Mouse (Mus musculus) embryonic facial prominence, embryonic 13.5 days (tissue): ENCODE results near the gene Atp8b2. TPM values are rescaled to one million over a fixed set of nuclear protein-coding genes. Genes with fewer than 3 reads are reported as not detected.
A peak's percentile ranks its signal among the peaks of the same experiment; 100 is the strongest.

Experiments used
- ATAC-seq: fragments of 200-750 bp; cut with Nextera tagmentation; 2 replicates; pipeline ENCODE4 v1.8.0; 2017; ENCODE audit warnings: low read depth; ENCODE audit not compliant: insufficient number of reproducible peaks, insufficient read depth, low FRiP score, low TSS enrichment
- H3K27ac ChIP-seq: fragments of 300-500 bp; sonication (generic); 2 replicates; pipeline ENCODE4 v1.5.1; 2015; ENCODE audit warnings: moderate library complexity, mild to moderate bottlenecking, inconsistent platforms
- H3K27me3 ChIP-seq: fragments of 300-500 bp; sonication (generic); 2 replicates; pipeline ENCODE4 v1.6.1; 2015; ENCODE audit warnings: mild to moderate bottlenecking, inconsistent platforms
- H3K36me3 ChIP-seq: fragments of 300-500 bp; sonication (generic); 2 replicates; pipeline ENCODE4 v1.6.1; 2015; ENCODE audit warnings: mild to moderate bottlenecking, inconsistent platforms
- H3K4me1 ChIP-seq: fragments of 300-500 bp; sonication (generic); 2 replicates; pipeline ENCODE4 v1.6.1; 2015; ENCODE audit warnings: inconsistent platforms
- H3K4me2 ChIP-seq: fragments of 300-500 bp; sonication (generic); 2 replicates; pipeline ENCODE4 v1.6.1; 2015; ENCODE audit warnings: moderate library complexity, mild to moderate bottlenecking, inconsistent platforms
- H3K4me3 ChIP-seq: fragments of 300-500 bp; sonication (generic); 2 replicates; pipeline ENCODE4 v1.5.1; 2015; ENCODE audit warnings: mild to moderate bottlenecking, inconsistent platforms
- H3K9ac ChIP-seq: fragments of 300-500 bp; sonication (generic); 2 replicates; pipeline ENCODE4 v1.6.1; 2015; ENCODE audit warnings: mild to moderate bottlenecking, inconsistent platforms
- H3K9me3 ChIP-seq: fragments of 300-500 bp; sonication (generic); 2 replicates; pipeline ENCODE4 v1.6.1; 2016; ENCODE audit warnings: inconsistent platforms
- WGBS: fragments of 180-500 bp; shearing (Covaris S2); methylation state at CpG from one replicate; pipeline ENCODE4 v1.1.7; 2015; ENCODE audit warnings: mixed read lengths; 5-methylcytosine and 5-hydroxymethylcytosine counted together
- polyA plus RNA-seq: library from polyadenylated mRNA; unstranded; fragments of >200 nt; fragmentation: Nextera tagmentation; extraction: Ambion mirVana; gene quantifications from 2 replicates; pipeline ENCODE4 v1.2.1, GENCODE M21; 2015

The Atp8b2 gene
- 16.8 and 17.8 TPM in 2 replicates for polyA plus RNA-seq

GRCm38 (mm10) chr3:89963221-89963763, at the start of gene Atp8b2:
Gene Atp8b2 (minus strand): TSS chr3:89963508.
- ATAC-seq, result peak; percentile 54
- Histone ChIP-seq H3K27ac (peak within 1 kb of the TSS; percentile 97), H3K4me2 (peak within 1 kb of the TSS; percentile 94), H3K36me3 (peaks cover 13% of the 10 kb centered on the region), H3K4me3 (peak within 1 kb of the TSS; percentile 94), H3K4me1 (peaks cover 39% of the 10 kb centered on the region), H3K27me3 (no peaks in the 10 kb centered on the region), H3K9ac (peak within 1 kb of the TSS; percentile 97), H3K9me3 (no peaks in the 10 kb centered on the region)
- under 1% methylated on average over 34 of the region's 35 CpGs for WGBS

DNA sequence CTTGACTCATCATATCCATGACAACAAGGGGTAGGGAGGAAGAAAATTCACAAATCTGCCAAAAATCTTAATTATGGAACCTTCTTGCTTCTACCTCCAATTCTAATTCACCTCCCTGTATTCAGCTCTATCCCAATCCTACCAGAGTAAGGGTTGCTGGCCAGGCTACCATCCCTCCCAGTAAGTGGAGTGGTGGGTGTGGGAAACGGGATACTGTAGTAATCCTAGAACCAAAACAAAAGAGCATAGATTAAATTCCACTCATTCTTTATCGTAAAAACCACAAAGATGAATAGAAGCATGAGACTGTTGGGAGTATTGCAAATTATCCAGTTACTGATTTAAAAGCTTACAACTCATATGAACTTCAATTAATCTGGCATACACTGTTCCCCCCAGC, 47.0 kb upstream of the Atp8b2 start:
- no peaks in the 10 kb centered on the region for H3K27me3 ChIP-seq

GRCm38 (mm10) chr3:90004091-90004796, 40.9 kb upstream of the Atp8b2 start:
- Histone ChIP-seq H3K4me1 (peaks cover 12% of the 10 kb centered on the region), H3K9ac (no peak overlapping the region), H3K4me2 (no peak overlapping the region), H3K27ac (no peak overlapping the region), H3K4me3 (no peak overlapping the region), H3K9me3 (no peaks in the 10 kb centered on the region), H3K36me3 (peaks cover 88% of the 10 kb centered on the region), H3K27me3 (no peaks in the 10 kb centered on the region)
- ATAC-seq, result no peak
- WGBS, result 66% methylated on average over 3 of the region's 3 CpGs

More for the DNA sequence above, 47.0 kb upstream of the Atp8b2 start:
- no peak for ATAC-seq
- WGBS, result 65% methylated on average over 2 of the region's 2 CpGs
- no peak overlapping the region for H3K4me2 ChIP-seq
- H3K4me1 ChIP-seq, result no peaks in the 10 kb centered on the region
- H3K9ac ChIP-seq, result no peak overlapping the region
- H3K27ac ChIP-seq, result no peak overlapping the region
- H3K36me3 ChIP-seq, result peaks cover 98% of the 10 kb centered on the region
- no peaks in the 10 kb centered on the region for H3K9me3 ChIP-seq
- H3K4me3 ChIP-seq, result no peak overlapping the region

GRCm38 (mm10) chr3:89999830-90000229, 36.5 kb upstream of the Atp8b2 start:
- Histone ChIP-seq H3K36me3 (peaks cover 66% of the 10 kb centered on the region), H3K4me2 (peak overlapping the region; percentile 76)
- 82% methylated on average over 4 of the region's 4 CpGs for WGBS

GRCm38 (mm10) chr3:89999090-89999489, 35.8 kb upstream of the Atp8b2 start:
- Histone ChIP-seq H3K4me1 (peaks cover 24% of the 10 kb centered on the region), H3K27ac (peak overlapping the region; percentile 99), H3K9ac (peak overlapping the region; percentile 90), H3K4me2 (peak overlapping the region; percentile 76), H3K4me3 (peak overlapping the region; percentile 79), H3K9me3 (no peaks in the 10 kb centered on the region), H3K36me3 (peaks cover 65% of the 10 kb centered on the region), H3K27me3 (no peaks in the 10 kb centered on the region)
- peak; percentile 72 for ATAC-seq
- 10% methylated on average over 8 of the region's 8 CpGs for WGBS

More at GRCm38 (mm10) chr3:89999830-90000229, 36.5 kb upstream of the Atp8b2 start:
- Histone ChIP-seq H3K9ac (peak overlapping the region; percentile 90), H3K4me1 (peaks cover 24% of the 10 kb centered on the region), H3K27ac (peak overlapping the region; percentile 99), H3K9me3 (no peaks in the 10 kb centered on the region), H3K4me3 (0 out of 2 replicates have a peak overlapping the region, but pooled peaks have one; percentile 79), H3K27me3 (no peaks in the 10 kb centered on the region)
- ATAC-seq, result no peak

DNA sequence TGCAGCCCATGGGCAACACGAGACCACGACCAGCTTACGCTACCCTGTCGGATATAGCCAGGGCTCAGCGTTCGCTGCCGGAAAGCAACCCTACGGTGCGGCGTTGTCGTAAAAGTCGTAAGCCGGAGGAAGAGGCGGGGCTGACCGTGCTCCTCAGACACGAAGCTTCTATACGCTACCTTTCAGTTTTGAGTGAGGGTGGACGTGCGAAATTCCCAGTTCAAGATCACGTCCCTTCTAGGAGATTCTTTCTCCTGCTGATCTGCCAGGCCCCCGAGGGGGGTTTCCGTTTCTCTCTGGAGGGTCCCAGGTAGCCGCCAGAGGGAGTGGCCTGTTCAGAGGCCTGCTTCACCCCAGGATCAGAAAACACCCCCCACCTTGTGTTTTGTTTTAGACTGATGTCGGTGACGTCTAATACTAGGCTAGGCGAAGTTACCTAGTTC, 35.3 kb upstream of the Atp8b2 start, which contains the start of gene Hax1:
Gene Hax1 (minus strand): TSS at position 169 of the 443 bp plus-strand sequence.
- H3K4me1 ChIP-seq, result peaks cover 24% of the 10 kb centered on the region
- peak; percentile 92 for ATAC-seq
- no peaks in the 10 kb centered on the region for H3K9me3 ChIP-seq
- peaks cover 62% of the 10 kb centered on the region for H3K36me3 ChIP-seq
- peak within 1 kb of the TSS; percentile 79 for H3K4me3 ChIP-seq
- peak within 1 kb of the TSS; percentile 76 for H3K4me2 ChIP-seq
- H3K27me3 ChIP-seq, result no peaks in the 10 kb centered on the region
- WGBS, result under 1% methylated on average over 26 of the region's 26 CpGs
- peak within 1 kb of the TSS; percentile 99 for H3K27ac ChIP-seq
- peak within 1 kb of the TSS; percentile 90 for H3K9ac ChIP-seq

GRCm38 (mm10) chr3:89997791-89998495, 34.6 kb upstream of the Atp8b2 start:
- Histone ChIP-seq H3K9ac (peak overlapping the region; percentile 90), H3K36me3 (peaks cover 57% of the 10 kb centered on the region), H3K4me3 (peak overlapping the region; percentile 79), H3K27me3 (no peaks in the 10 kb centered on the region), H3K4me2 (peak overlapping the region; percentile 76), H3K27ac (peak overlapping the region; percentile 99), H3K9me3 (no peaks in the 10 kb centered on the region), H3K4me1 (peaks cover 24% of the 10 kb centered on the region)
- peak; percentile 16 for ATAC-seq
- WGBS, result 2% methylated on average over 23 of the region's 23 CpGs

DNA sequence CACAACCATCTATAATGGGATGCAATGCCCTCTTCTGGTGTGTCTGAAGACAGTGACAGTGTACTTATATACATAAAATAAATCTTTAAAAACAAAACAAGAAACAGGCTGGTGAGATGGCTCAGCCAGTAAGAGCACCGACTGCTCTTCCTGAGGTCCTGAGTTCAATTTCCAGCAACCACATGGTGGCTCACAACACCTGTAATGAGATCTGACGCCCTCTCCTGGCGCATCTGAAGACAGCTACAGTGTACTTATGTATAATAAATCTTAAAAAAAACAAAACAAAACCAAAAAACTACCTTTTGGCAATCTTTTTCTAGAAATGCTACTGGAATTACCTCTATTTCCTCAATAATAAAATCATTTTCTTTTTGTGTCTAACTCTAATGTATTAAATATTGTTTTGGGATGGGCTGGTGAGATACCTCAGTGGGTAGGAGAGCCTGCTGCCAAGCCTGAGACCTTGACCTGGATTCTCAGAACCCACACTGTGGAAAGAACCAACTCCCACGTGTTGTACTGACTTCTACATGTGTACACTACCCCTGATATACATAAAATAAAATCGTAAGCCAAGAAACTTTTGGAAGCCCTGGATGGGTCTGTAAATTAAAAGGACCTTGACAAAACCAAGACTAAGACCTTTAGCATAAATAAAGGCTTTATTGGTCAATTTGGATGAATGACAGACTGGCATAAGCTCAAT, 31.7 kb upstream of the Atp8b2 start:
- peaks cover 19% of the 10 kb centered on the region for H3K4me1 ChIP-seq
- no peak overlapping the region for H3K4me3 ChIP-seq
- ATAC-seq, result no peak
- H3K9me3 ChIP-seq, result no peaks in the 10 kb centered on the region
- H3K4me2 ChIP-seq, result no peak overlapping the region
- H3K27ac ChIP-seq, result no peak overlapping the region
- WGBS, result 90% methylated on average over 5 of the region's 5 CpGs
- no peaks in the 10 kb centered on the region for H3K27me3 ChIP-seq
- peaks cover 40% of the 10 kb centered on the region for H3K36me3 ChIP-seq
- no peak overlapping the region for H3K9ac ChIP-seq

DNA sequence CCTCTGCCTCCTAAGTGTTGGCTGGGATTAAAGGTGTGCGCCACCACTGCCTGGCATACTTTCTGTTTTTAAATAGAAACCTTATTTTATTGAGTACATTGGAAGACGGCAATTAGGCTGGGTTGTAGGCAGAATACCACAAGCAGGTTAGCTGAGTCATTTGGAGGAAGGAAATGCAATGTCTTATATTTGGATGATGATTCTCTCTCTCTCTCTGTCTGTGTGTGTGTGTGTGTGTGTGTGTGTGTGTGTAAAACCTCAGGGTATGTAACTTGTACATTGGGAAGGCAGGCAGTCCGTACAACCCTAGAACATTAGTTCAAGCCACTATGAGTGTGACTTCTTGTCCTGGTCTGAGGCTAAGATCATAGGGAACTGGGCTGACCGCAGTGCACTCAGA, 24.5 kb upstream of the Atp8b2 start:
- ATAC-seq, result no peak
- no peak overlapping the region for H3K4me3 ChIP-seq
- H3K9me3 ChIP-seq, result no peaks in the 10 kb centered on the region
- WGBS, result 92% methylated on average over 4 of the region's 4 CpGs
- H3K9ac ChIP-seq, result no peak overlapping the region
- no peaks in the 10 kb centered on the region for H3K27me3 ChIP-seq
- peaks cover 8% of the 10 kb centered on the region; the same call in 1 of the 2 replicates for H3K36me3 ChIP-seq
- H3K4me2 ChIP-seq, result no peak overlapping the region
- no peak overlapping the region for H3K27ac ChIP-seq
- no peaks in the 10 kb centered on the region for H3K4me1 ChIP-seq

DNA sequence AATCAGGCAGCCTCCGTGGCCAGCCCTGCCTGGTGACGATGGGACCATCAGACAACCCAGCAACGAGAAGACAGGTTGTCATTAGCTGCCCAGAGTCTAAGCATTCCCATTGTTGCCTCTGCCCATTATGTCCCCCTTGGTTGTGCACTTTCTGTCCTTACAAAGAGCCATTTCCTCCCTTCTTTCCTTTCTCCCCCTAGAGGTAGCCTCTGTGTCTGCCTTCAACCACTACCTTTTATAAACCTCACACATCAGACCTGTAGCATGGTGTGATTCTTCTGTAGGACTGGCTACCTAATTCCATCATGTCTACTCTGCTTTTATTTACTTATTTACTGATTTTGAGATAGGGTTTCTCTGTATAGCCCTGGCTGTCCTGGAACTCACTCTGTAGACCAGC, 23.9 kb upstream of the Atp8b2 start:
- H3K36me3 ChIP-seq, result peaks cover 6% of the 10 kb centered on the region; the same call in 1 of the 2 replicates
- H3K4me2 ChIP-seq, result no peak overlapping the region
- no peaks in the 10 kb centered on the region for H3K9me3 ChIP-seq
- no peaks in the 10 kb centered on the region for H3K27me3 ChIP-seq
- no peaks in the 10 kb centered on the region for H3K4me1 ChIP-seq
- H3K27ac ChIP-seq, result no peak overlapping the region
- no peak overlapping the region for H3K4me3 ChIP-seq
- WGBS, result 57% methylated on average over 3 of the region's 3 CpGs
- H3K9ac ChIP-seq, result no peak overlapping the region
- no peak for ATAC-seq

DNA sequence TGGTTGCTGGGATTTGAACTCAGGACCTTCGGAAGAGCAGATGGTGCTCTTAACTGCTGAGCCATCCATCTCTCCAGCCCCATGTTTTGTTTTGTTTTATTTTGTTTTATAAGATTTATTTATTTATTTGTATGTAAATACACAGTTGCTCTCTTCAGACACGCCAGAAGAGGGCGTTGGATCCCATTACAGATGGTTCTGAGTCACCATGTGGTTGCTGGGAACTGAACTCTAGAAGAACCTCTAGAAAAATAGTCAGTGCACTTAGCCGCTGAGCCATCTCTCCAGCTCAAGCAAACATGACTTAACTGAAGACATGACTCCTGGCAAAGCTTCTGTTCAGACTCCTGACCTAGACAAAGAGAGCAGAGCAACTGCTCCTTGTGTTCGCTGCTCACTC, 19.1 kb upstream of the Atp8b2 start:
- H3K9me3 ChIP-seq, result no peaks in the 10 kb centered on the region
- 71% methylated on average over 5 of the region's 5 CpGs for WGBS
- no peaks in the 10 kb centered on the region for H3K27me3 ChIP-seq
- no peak overlapping the region for H3K4me3 ChIP-seq
- ATAC-seq, result no peak
- H3K27ac ChIP-seq, result no peak overlapping the region
- H3K36me3 ChIP-seq, result no peaks in the 10 kb centered on the region
- H3K4me1 ChIP-seq, result no peaks in the 10 kb centered on the region
- no peak overlapping the region for H3K9ac ChIP-seq
- H3K4me2 ChIP-seq, result no peak overlapping the region
